Mouse (Mus musculus) heart, embryonic 16.5 days (tissue): ENCODE measurements around the gene Piga. TPM values are rescaled to one million over a fixed set of nuclear protein-coding genes. Genes with fewer than 3 reads are reported as not detected.

Source experiments
- polyA plus RNA-seq: library from polyadenylated mRNA; unstranded; fragments of >200 nt; fragmentation: Nextera tagmentation; extraction: Ambion mirVana; gene quantifications from 2 replicates; pipeline ENCODE4 v1.2.1, GENCODE M21; 2015

Gene Piga
- polyA plus RNA-seq, 1 experiment from 2014 or later: 8.2 TPM

Other genes with a start within 250 kb of the Piga start
- 3.8 and 5.5 TPM in 2 replicates for gene Bmx, start 161.6 kb upstream of the Piga start, polyA plus RNA-seq
- 5.9 and 7.5 TPM in 2 replicates for gene Pir, start 150.4 kb upstream of the Piga start, polyA plus RNA-seq
- 3.7 and 6.7 TPM in 2 replicates for gene Vegfd, start 46.4 kb upstream of the Piga start, polyA plus RNA-seq
- 79.9 and 83.9 TPM in 2 replicates for gene Asb11, start 17.2 kb downstream of the Piga start, polyA plus RNA-seq
- gene Asb9, start 86.5 kb downstream of the Piga start, polyA plus RNA-seq: not detected in 2 replicates